Mouse (Mus musculus) ES-E14 (cell line): ENCODE data around the gene Ahsg.

Experiments used
- HCFC1 ChIP-seq: IDR thresholded peaks from 2 replicates; pipeline ENCODE4 v1.6.1; 2012; ENCODE audit warnings: low read length, inconsistent platforms, borderline replicate concordance; ENCODE audit not compliant: insufficient read depth
- MAFK ChIP-seq: IDR thresholded peaks from 2 replicates; pipeline ENCODE4 v1.6.1; 2014; ENCODE audit warnings: mild to moderate bottlenecking, low read depth, low read length, inconsistent platforms; ENCODE audit not compliant: insufficient read depth

GRCm38 (mm10) chr16:22914276-22914675 is 23.2 kb downstream of the Ahsg start:
- TF ChIP-seq MAFK: no peak
- TF ChIP-seq HCFC1: no peak
